Mouse (Mus musculus) lung, adult 2 months (tissue): ENCODE measurements at regions not wholly inside any gene's neighbourhood (a gene's known extent, or its start where the extent isn't known, plus 50 kb on each side); places are given as distances from the start of the nearest gene placed in this dataset.

Experiments used
- CTCF ChIP-seq: fragments of 200-500 bp; IDR thresholded peaks from 2 replicates; pipeline ENCODE4 v1.5.1; 2011; ENCODE audit warnings: mild to moderate bottlenecking, low read length, control low read depth; ENCODE audit not compliant: insufficient read depth
- POLR2A ChIP-seq: fragments of 200-500 bp; IDR thresholded peaks from 2 replicates; pipeline ENCODE4 v1.6.1; 2011; ENCODE audit warnings: low read depth, mild to moderate bottlenecking, control low read depth, low read length, borderline replicate concordance; ENCODE audit errors: extremely low read depth

DNA sequence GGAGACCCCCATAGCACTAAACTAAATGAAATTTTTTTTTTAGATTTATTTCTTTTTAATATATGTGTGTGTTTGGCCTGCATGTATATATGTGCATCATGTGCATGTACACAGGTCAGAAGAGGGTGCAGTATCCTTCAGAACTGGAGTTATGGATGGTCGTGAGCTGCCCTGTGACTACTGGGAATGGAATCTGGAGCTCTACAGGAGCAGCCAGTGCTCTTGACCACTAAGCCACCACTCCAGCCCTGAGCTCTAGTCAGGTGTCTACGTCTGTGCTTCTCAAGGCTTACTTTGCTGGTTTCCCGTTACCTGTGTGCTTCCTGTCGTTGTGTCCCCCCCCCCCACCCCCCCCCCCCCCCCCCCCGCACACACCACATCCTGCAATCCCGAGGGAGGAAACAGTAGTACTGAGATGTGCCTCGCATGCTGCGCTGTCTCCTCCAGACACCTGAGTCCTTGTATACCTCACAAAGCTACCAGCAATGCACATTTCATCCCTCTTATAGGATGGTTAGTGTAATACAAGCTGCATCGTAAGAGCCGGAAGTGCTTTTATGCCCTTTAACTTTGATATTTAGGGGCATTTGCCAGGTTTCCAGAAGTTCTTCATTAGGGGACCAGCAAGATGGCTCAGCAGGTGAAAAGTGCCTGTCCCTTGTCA is 153.5 kb upstream of the Ubr2 start:
- TF ChIP-seq POLR2A (no peak), CTCF (no peak)
